Mouse (Mus musculus): ENCODE measurements around the gene Gpr146. TPM values are rescaled to one million over a fixed set of nuclear protein-coding genes. Genes with fewer than 3 reads are reported as not detected.
A peak's percentile ranks its signal among the peaks of the same experiment; 100 is the strongest.

Gpr146 gene
- total RNA-seq, 2 experiments from 2014 or later, result 12.7 to 13.1 TPM

- no peak for DNase-seq (ENCODE audit: extremely low spot score in 1 of 2, low spot score in 1 of 2)
Observed at GRCm38 (mm10) chr5:139418633-139419032, 41.1 kb downstream of the Gpr146 start.

- DNase-seq (ENCODE audit: extremely low spot score in 1 of 2, low spot score in 1 of 2), result no peak
Observed at GRCm38 (mm10) chr5:139423026-139423865, 45.7 kb downstream of the Gpr146 start, which contains the start of gene Gper1. Gene Gper1 (plus strand): TSS chr5:139423151.

- DNase-seq (ENCODE audit: extremely low spot score in 1 of 2, low spot score in 1 of 2), result no peak
Observed at GRCm38 (mm10) chr5:139425198-139425597, 47.7 kb downstream of the Gpr146 start.

- DNase-seq (ENCODE audit: extremely low spot score in 1 of 2, low spot score in 1 of 2), result no peak
Observed at GRCm38 (mm10) chr5:139427001-139427400, 49.5 kb downstream of the Gpr146 start.

GRCm38 (mm10) chr5:139427989-139428388, 50.5 kb downstream of the Gpr146 start:
- DNase-seq (ENCODE audit: extremely low spot score in 1 of 2, low spot score in 1 of 2), result no peak

GRCm38 (mm10) chr5:139429818-139430341, 52.4 kb downstream of the Gpr146 start:
- DNase-seq (ENCODE audit: extremely low spot score in 1 of 2, low spot score in 1 of 2), result no peak

- DNase-seq (ENCODE audit: extremely low spot score in 1 of 2, low spot score in 1 of 2), result no peak
Observed at GRCm38 (mm10) chr5:139432333-139432732, 54.8 kb downstream of the Gpr146 start.

- no peak for DNase-seq (ENCODE audit: extremely low spot score in 1 of 2, low spot score in 1 of 2)
Observed at GRCm38 (mm10) chr5:139432747-139433508, 55.4 kb downstream of the Gpr146 start.

GRCm38 (mm10) chr5:139433842-139434568, 56.5 kb downstream of the Gpr146 start:
- no peak for DNase-seq (ENCODE audit: extremely low spot score in 1 of 2, low spot score in 1 of 2)

GRCm38 (mm10) chr5:139434940-139435339, 57.4 kb downstream of the Gpr146 start:
- peak in 1 of 2 experiments; percentile 46 for DNase-seq (ENCODE audit: extremely low spot score in 1 of 2, low spot score in 1 of 2)

GRCm38 (mm10) chr5:139437769-139438168, 60.3 kb downstream of the Gpr146 start:
- no peak for DNase-seq (ENCODE audit: extremely low spot score in 1 of 2, low spot score in 1 of 2)

GRCm38 (mm10) chr5:139438440-139438839, 60.9 kb downstream of the Gpr146 start:
- no peak for DNase-seq (ENCODE audit: extremely low spot score in 1 of 2, low spot score in 1 of 2)

GRCm38 (mm10) chr5:139440451-139440850, 63.0 kb downstream of the Gpr146 start:
- DNase-seq (ENCODE audit: extremely low spot score in 1 of 2, low spot score in 1 of 2), result no peak

- DNase-seq (ENCODE audit: extremely low spot score in 1 of 2, low spot score in 1 of 2), result no peak
Observed at GRCm38 (mm10) chr5:139440926-139441725, 63.6 kb downstream of the Gpr146 start.

- no peak for DNase-seq (ENCODE audit: extremely low spot score in 1 of 2, low spot score in 1 of 2)
Observed at GRCm38 (mm10) chr5:139441726-139442018, 64.2 kb downstream of the Gpr146 start.

- DNase-seq (ENCODE audit: extremely low spot score in 1 of 2, low spot score in 1 of 2), result no peak
Observed at GRCm38 (mm10) chr5:139442428-139442827, 64.9 kb downstream of the Gpr146 start.

GRCm38 (mm10) chr5:139442962-139443361, 65.5 kb downstream of the Gpr146 start:
- no peak for DNase-seq (ENCODE audit: extremely low spot score in 1 of 2, low spot score in 1 of 2)

GRCm38 (mm10) chr5:139445258-139445657, 67.8 kb downstream of the Gpr146 start:
- DNase-seq (ENCODE audit: extremely low spot score in 1 of 2, low spot score in 1 of 2), result no peak

Measured in layer of hippocampus, postnatal 25 days (tissue).